Mouse (Mus musculus) kidney, adult 9 months (tissue): ENCODE data around the gene Mcat.

Source experiments
- DNase-seq: peaks from one replicate; pipeline ENCODE4 v3.0.0; 2022

The Mcat gene

GRCm38 (mm10) chr15:83563327-83563856 is at the start of gene Mcat, which contains the start of gene Tspo:
Mcat (minus strand) TSS chr15:83563787.
Tspo (plus strand) TSS chr15:83563592.
- peak; percentile 60 for DNase-seq

- DNase-seq: peak; percentile 76
These were observed 43.7 kb upstream of the Mcat start for GRCm38 (mm10) chr15:83607115-83607802.

DNA sequence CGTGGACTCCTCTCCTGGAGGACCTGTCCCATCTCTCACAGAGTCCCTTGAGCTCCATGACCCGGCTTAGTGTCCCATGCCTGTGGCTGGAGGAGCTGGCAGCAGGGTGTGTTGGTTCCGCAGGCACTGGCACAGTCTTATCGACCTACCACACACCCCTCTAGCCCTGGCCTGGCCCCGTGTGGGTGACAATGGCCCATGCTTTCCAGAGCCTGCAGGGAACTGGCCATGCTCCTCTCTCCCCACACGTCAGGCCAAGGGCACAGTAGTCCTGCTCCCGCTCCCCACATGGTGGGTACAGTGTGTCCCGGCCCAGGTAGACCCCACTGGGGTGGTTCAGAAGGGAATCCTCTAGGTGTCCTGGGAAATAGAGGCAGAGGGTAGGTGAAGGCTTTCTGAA is 43.1 kb upstream of the Mcat start:
- DNase-seq: no peak

- DNase-seq: no peak
These were observed 42.6 kb upstream of the Mcat start for GRCm38 (mm10) chr15:83606216-83606615.

- DNase-seq: no peak
These were observed 39.8 kb upstream of the Mcat start for GRCm38 (mm10) chr15:83603426-83603825.

DNA sequence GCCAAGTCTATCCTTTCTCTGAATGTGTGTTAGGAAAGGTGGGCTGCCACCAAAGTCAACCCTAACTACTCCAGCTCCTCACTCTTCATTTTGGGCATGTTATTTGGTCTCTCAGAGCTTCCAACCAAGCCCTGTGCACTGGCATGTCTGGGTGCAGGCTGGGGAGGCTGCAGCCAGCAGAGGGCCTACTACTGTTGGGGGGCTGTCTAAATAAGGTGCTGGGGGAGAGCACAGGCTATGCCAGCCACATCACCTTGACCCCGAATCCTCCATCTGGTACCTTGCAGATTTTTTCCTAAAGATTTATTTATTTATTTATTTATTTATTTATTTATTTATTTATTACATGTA is 39.4 kb upstream of the Mcat start:
- DNase-seq: no peak

DNA sequence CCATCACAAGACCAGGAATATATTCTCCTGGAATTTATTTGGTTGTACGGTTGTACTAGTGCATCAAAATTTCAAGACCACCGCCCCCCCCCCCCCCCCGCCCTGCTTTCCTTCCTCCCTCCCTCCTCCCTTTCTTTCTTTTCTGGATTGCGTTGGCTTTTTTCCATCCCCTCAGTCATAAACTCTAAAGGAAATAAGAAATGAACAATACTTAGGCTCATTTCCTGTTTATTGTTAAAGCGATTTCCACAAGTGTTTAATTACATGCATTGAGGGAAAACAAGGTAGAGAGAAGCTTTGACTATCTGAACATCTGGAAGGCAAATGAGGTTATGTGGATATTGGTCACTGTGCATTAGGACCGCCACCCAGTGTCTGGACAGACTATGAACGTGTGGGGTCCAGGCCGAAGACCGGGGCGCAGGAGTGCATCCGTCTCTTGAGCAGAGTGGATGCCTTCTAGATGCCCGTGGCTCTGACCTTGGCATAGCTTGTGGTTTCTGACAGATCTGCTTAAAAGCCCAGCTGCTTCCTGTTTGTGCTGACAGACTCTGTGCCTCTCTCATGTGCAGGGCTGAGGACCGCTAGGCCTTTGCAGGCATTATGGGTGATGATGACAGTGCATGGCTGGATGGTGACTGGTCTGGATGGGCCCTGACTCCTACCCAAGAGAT is 38.9 kb upstream of the Mcat start:
- peak; percentile 47 for DNase-seq

DNA sequence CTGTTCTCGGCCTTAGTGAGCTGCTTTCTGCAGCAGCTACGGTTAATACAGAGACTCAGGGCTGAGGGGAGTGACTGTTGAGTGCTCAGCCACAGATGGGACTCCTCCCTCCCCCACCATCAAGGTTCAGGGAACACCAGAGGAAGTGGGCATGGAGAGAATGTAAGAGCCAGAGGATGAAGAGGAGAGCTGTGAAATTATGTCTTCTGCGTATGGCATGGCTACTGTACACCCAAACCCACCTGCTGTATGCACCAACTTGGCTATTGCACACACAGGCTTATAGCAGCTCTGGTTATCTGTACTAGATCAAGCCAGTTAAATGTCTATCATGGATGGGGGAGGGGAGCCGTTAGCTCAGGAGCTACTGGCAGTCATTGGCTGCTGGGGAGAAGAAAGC is 37.6 kb upstream of the Mcat start:
- DNase-seq: no peak

GRCm38 (mm10) chr15:83596833-83597232 is 33.2 kb upstream of the Mcat start:
- no peak for DNase-seq

DNA sequence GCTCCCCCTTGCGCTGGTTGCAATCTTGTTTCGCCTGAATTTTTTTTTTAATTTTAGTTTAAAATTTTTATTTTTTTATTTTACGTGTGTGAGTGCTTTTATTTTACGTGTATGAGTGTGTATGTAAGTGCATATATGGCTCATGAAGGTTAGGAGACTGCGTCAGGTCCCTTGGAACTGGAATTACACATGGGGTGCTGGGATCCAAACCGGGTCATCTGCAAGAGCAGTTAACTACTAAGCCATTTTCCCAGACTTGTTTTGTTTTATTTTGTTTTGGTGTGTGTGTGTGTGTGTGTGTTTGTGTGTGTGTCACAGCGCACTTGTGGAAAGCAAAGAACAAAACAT is 31.8 kb upstream of the Mcat start:
- no peak for DNase-seq

GRCm38 (mm10) chr15:83594513-83595363 is 31.2 kb upstream of the Mcat start, which contains the start of gene Ttll12:
Ttll12 (minus strand) TSS chr15:83595157.
- peak; percentile 95 for DNase-seq

GRCm38 (mm10) chr15:83593702-83594512 is 30.3 kb upstream of the Mcat start:
- DNase-seq: no peak

- DNase-seq: no peak
These were observed 29.6 kb upstream of the Mcat start for GRCm38 (mm10) chr15:83593189-83593585.

DNA sequence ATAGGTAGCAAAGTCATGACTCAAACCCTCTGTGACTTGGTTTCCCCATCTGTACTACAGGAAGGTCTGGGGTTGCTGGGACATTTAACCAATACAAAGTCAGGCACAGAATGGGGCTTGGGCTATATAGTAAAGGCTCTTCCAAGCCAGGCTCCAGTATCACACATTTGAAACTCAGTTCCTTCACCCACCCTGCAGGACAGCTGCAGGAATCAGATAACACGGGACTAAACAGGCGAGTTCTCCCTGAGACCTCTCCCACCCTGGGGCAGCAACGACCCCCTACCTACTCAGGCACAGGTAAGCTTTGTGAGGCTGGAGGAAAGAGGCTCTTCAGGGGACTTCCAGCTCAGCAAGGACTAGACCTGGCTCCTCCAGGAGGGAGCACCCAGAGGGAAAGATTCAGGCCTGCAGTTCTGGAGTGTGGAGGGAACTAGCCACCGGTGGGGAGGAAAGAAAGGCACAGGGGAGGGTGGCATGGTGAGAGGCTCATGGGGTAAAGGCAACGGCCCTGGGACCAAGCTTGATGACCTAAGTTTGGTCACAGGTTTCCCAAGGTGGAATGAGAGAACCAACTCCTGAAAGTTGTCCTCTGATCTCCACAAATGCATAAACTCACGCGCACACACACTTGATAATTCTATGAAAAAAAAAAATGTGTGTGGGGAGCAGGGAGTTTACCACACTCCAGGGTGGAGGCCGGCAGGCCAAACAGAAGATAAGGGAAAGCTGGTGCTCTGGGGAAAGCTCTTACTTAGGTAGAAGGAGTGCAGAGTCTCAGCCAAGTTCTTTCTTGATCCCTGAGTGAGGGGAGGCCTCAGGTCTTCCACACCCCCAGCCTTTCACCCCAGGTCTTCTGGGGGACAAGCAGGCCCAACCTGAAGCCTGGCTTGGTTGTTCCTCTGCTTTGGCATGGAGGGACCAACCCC is 28.9 kb upstream of the Mcat start:
- DNase-seq: no peak

- no peak for DNase-seq
These were observed 28.2 kb upstream of the Mcat start for GRCm38 (mm10) chr15:83591758-83592157.

DNA sequence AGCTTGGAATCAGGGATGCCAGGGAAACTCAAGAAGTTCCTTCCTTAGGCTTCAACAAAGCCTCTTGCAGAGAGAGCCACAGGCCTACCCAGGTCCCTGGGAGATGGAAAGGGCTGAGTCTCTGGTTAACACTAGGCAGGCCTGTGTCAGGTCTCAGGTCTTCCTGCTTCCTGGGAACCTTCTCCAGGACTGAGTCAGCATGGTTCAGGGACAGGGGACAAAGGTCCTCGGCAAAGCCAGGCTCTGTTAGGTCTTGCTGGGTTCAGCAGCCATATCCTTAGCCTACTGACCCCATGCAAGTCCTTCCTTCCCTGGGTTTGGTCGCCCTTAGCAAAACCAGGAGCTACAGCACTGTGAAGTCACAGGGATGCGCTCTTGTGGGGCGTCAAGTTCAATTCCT is 27.3 kb upstream of the Mcat start:
- DNase-seq: peak; percentile 33

GRCm38 (mm10) chr15:83584741-83585220 is 21.2 kb upstream of the Mcat start:
- DNase-seq: no peak

GRCm38 (mm10) chr15:83583419-83584156 is 20.0 kb upstream of the Mcat start:
- DNase-seq: peak; percentile 82

DNA sequence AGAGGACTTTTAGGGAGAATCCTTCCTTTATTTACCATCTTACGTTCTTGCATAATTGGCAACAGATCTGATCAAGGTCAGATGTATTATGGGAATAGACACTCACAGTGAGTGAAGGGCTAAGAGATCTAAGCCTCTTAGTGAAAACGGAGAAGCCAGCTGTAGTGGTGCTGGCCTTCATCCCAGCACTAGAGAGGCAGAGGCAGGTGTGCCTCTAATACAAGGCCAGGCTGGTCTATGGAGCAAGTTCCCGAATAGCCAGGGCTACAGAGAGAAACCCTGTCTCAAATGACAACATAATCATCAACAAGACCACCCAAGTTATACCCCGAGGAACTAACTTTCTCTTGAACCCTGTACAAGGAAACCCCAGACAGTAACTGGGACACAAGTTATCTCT is 19.3 kb upstream of the Mcat start:
- no peak for DNase-seq

DNA sequence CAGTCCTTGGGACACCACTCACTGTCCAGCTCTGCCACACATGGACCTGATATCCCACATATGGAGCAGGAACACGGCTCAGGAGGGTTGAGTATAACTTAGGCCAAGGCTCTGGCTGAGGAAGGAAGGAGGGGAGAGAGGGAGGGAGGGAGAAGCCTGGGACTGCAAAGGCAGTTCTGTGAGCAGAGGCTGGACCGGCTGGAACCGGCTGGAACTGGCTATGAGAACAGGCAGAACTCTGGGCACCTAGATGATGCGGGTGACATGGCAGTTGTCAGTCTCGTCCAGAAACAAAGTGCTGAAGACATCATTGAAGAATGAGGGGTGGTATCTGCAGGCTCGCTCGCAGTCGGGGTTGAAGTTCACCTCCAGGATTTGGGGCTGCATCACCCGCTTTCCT is 13.1 kb upstream of the Mcat start:
- DNase-seq: no peak

- no peak for DNase-seq
These were observed 12.0 kb upstream of the Mcat start for GRCm38 (mm10) chr15:83575543-83575942.
